Mouse (Mus musculus): ENCODE data around the gene Kcnh2. TPM values are rescaled to one million over a fixed set of nuclear protein-coding genes. Genes with fewer than 3 reads are reported as not detected.

Kcnh2 gene
- polyA plus RNA-seq, 1 experiment = 5.5 TPM

GRCm38 (mm10) chr5:24332401-24332800 is 19.0 kb downstream of the Kcnh2 start:
- no peak for DNase-seq (ENCODE audit: low read depth in 1 of 2, low spot score in 2 of 2)
- H3K27ac ChIP-seq (ENCODE audit: insufficient read depth, low read length) = no peak overlapping the region
- WGBS = 68% methylated on average over 4 of the region's 4 CpGs
- no peak for TF ChIP-seq CTCF (IDR thresholded peaks at IDR 0.05; ENCODE audit: extremely low read depth, insufficient read depth, insufficient read length, insufficient replicate concordance)
- no peak for TF ChIP-seq POLR2A (IDR thresholded peaks at IDR 0.05; ENCODE audit: low read depth, low read length)
- H3K4me3 ChIP-seq (ENCODE audit: extremely low read depth, insufficient read depth, insufficient read length) = no peak overlapping the region
- no peaks in the 10 kb centered on the region for H3K27me3 ChIP-seq (ENCODE audit: control insufficient read depth, insufficient read depth, low read length)
- H3K36me3 ChIP-seq (ENCODE audit: control insufficient read depth, insufficient read depth, low read length) = no peaks in the 10 kb centered on the region
- peaks cover 3% of the 10 kb centered on the region; the same call in 1 of the 2 replicates for H3K4me1 ChIP-seq (ENCODE audit: control insufficient read depth, insufficient read depth, insufficient read length)

GRCm38 (mm10) chr5:24329965-24330298 is 21.5 kb downstream of the Kcnh2 start:
- TF ChIP-seq POLR2A (IDR thresholded peaks at IDR 0.05; ENCODE audit: low read depth, low read length) (no peak), CTCF (IDR thresholded peaks at IDR 0.05; ENCODE audit: extremely low read depth, insufficient read depth, insufficient read length, insufficient replicate concordance) (no peak)

GRCm38 (mm10) chr5:24329212-24329964 is 22.0 kb downstream of the Kcnh2 start:
- no peak for TF ChIP-seq POLR2A (IDR thresholded peaks at IDR 0.05; ENCODE audit: low read depth, low read length)
- TF ChIP-seq CTCF (IDR thresholded peaks at IDR 0.05; ENCODE audit: extremely low read depth, insufficient read depth, insufficient read length, insufficient replicate concordance) = no peak
- DNase-seq (ENCODE audit: low read depth in 1 of 2, low spot score in 2 of 2) = no peak
- Histone ChIP-seq H3K4me3 (ENCODE audit: extremely low read depth, insufficient read depth, insufficient read length) (no peak overlapping the region; the same call in 1 of the 2 replicates), H3K4me1 (ENCODE audit: control insufficient read depth, insufficient read depth, insufficient read length) (0 out of 2 replicates have a peak, but pooled peaks cover 3% of the 10 kb centered on the region), H3K27ac (ENCODE audit: insufficient read depth, low read length) (no peak overlapping the region), H3K36me3 (ENCODE audit: control insufficient read depth, insufficient read depth, low read length) (no peaks in the 10 kb centered on the region), H3K27me3 (ENCODE audit: control insufficient read depth, insufficient read depth, low read length) (no peaks in the 10 kb centered on the region)
- 12% methylated on average over 25 of the region's 27 CpGs for WGBS

More at GRCm38 (mm10) chr5:24329965-24330298, 21.5 kb downstream of the Kcnh2 start:
- no peak overlapping the region for H3K27ac ChIP-seq (ENCODE audit: insufficient read depth, low read length)
- H3K4me1 ChIP-seq (ENCODE audit: control insufficient read depth, insufficient read depth, insufficient read length) = 0 out of 2 replicates have a peak, but pooled peaks cover 3% of the 10 kb centered on the region
- no peak overlapping the region for H3K4me3 ChIP-seq (ENCODE audit: extremely low read depth, insufficient read depth, insufficient read length)
- no peaks in the 10 kb centered on the region for H3K27me3 ChIP-seq (ENCODE audit: control insufficient read depth, insufficient read depth, low read length)
- no peak for DNase-seq (ENCODE audit: low read depth in 1 of 2, low spot score in 2 of 2)
- no peaks in the 10 kb centered on the region for H3K36me3 ChIP-seq (ENCODE audit: control insufficient read depth, insufficient read depth, low read length)
- 46% methylated on average over 5 of the region's 5 CpGs for WGBS

GRCm38 (mm10) chr5:24328813-24329211 is 22.6 kb downstream of the Kcnh2 start:
- Histone ChIP-seq H3K4me1 (ENCODE audit: control insufficient read depth, insufficient read depth, insufficient read length) (0 out of 2 replicates have a peak, but pooled peaks cover 3% of the 10 kb centered on the region), H3K27ac (ENCODE audit: insufficient read depth, low read length) (no peak overlapping the region), H3K36me3 (ENCODE audit: control insufficient read depth, insufficient read depth, low read length) (no peaks in the 10 kb centered on the region), H3K27me3 (ENCODE audit: control insufficient read depth, insufficient read depth, low read length) (no peaks in the 10 kb centered on the region), H3K4me3 (ENCODE audit: extremely low read depth, insufficient read depth, insufficient read length) (no peak overlapping the region)
- WGBS = 68% methylated on average over 6 of the region's 6 CpGs
- no peak for TF ChIP-seq CTCF (IDR thresholded peaks at IDR 0.05; ENCODE audit: extremely low read depth, insufficient read depth, insufficient read length, insufficient replicate concordance)
- no peak for TF ChIP-seq POLR2A (IDR thresholded peaks at IDR 0.05; ENCODE audit: low read depth, low read length)
- DNase-seq (ENCODE audit: low read depth in 1 of 2, low spot score in 2 of 2) = no peak

- TF ChIP-seq CTCF (IDR thresholded peaks at IDR 0.05; ENCODE audit: extremely low read depth, insufficient read depth, insufficient read length, insufficient replicate concordance) = no peak
- TF ChIP-seq POLR2A (IDR thresholded peaks at IDR 0.05; ENCODE audit: low read depth, low read length) = no peak
- Histone ChIP-seq H3K27ac (ENCODE audit: insufficient read depth, low read length) (no peak overlapping the region), H3K36me3 (ENCODE audit: control insufficient read depth, insufficient read depth, low read length) (no peaks in the 10 kb centered on the region), H3K27me3 (ENCODE audit: control insufficient read depth, insufficient read depth, low read length) (no peaks in the 10 kb centered on the region), H3K4me3 (ENCODE audit: extremely low read depth, insufficient read depth, insufficient read length) (no peak overlapping the region), H3K4me1 (ENCODE audit: control insufficient read depth, insufficient read depth, insufficient read length) (0 out of 2 replicates have a peak, but pooled peaks cover 3% of the 10 kb centered on the region)
- DNase-seq (ENCODE audit: low read depth in 1 of 2, low spot score in 2 of 2) = no peak
- WGBS = 58% methylated on average over 4 of the region's 4 CpGs
Measured at GRCm38 (mm10) chr5:24326842-24327417, 24.5 kb downstream of the Kcnh2 start.

- 90% methylated on average over 15 of the region's 15 CpGs for WGBS
- 0 out of 2 replicates have a peak, but pooled peaks cover 3% of the 10 kb centered on the region for H3K4me1 ChIP-seq (ENCODE audit: control insufficient read depth, insufficient read depth, insufficient read length)
- no peak for DNase-seq (ENCODE audit: low read depth in 1 of 2, low spot score in 2 of 2)
- TF ChIP-seq POLR2A (IDR thresholded peaks at IDR 0.05; ENCODE audit: low read depth, low read length) (no peak), CTCF (IDR thresholded peaks at IDR 0.05; ENCODE audit: extremely low read depth, insufficient read depth, insufficient read length, insufficient replicate concordance) (no peak)
- H3K36me3 ChIP-seq (ENCODE audit: control insufficient read depth, insufficient read depth, low read length) = no peaks in the 10 kb centered on the region
- no peak overlapping the region for H3K27ac ChIP-seq (ENCODE audit: insufficient read depth, low read length)
- no peak overlapping the region for H3K4me3 ChIP-seq (ENCODE audit: extremely low read depth, insufficient read depth, insufficient read length)
- H3K27me3 ChIP-seq (ENCODE audit: control insufficient read depth, insufficient read depth, low read length) = no peaks in the 10 kb centered on the region
Measured at GRCm38 (mm10) chr5:24326166-24326841, 25.1 kb downstream of the Kcnh2 start.

Data from spleen, adult 2 months (tissue).